Mouse (Mus musculus) kidney, embryonic 14.5 days (tissue): ENCODE measurements around the gene Acr. TPM values are rescaled to one million over a fixed set of nuclear protein-coding genes. Genes with fewer than 3 reads are reported as not detected.

Source experiments
- ATAC-seq: fragments of 200-750 bp; cut with Nextera tagmentation; 2 replicates; pipeline ENCODE4 v1.8.0; 2017; ENCODE audit warnings: moderate number of reproducible peaks, mild to moderate bottlenecking, moderate TSS enrichment, moderate library complexity; ENCODE audit not compliant: low FRiP score, low TSS enrichment
- H3K27ac ChIP-seq: fragments of 300-500 bp; sonication (generic); 2 replicates; pipeline ENCODE4 v1.5.1; 2014; ENCODE audit warnings: low read depth, mild to moderate bottlenecking, low read length, moderate library complexity, mixed read lengths
- H3K27me3 ChIP-seq: fragments of 300-500 bp; sonication (generic); 2 replicates; pipeline ENCODE4 v1.6.1; 2014; ENCODE audit warnings: mild to moderate bottlenecking, low read length; ENCODE audit not compliant: control insufficient read depth, insufficient read depth
- H3K36me3 ChIP-seq: fragments of 300-500 bp; sonication (generic); 2 replicates; pipeline ENCODE4 v1.6.1; 2014; ENCODE audit warnings: low read length, mixed read lengths; ENCODE audit not compliant: control insufficient read depth, insufficient read depth
- H3K4me1 ChIP-seq: fragments of 300-500 bp; sonication (generic); 2 replicates; pipeline ENCODE4 v1.6.1; 2014; ENCODE audit warnings: low read length, mixed read lengths; ENCODE audit not compliant: control insufficient read depth, insufficient read depth
- H3K4me2 ChIP-seq: fragments of 300-500 bp; sonication (generic); replicated peaks from 2 replicates; pipeline ENCODE4 v1.6.1; 2014; ENCODE audit warnings: low read depth, mild to moderate bottlenecking, low read length
- H3K4me3 ChIP-seq: fragments of 300-500 bp; sonication (generic); 2 replicates; pipeline ENCODE4 v1.5.1; 2014; ENCODE audit warnings: mild to moderate bottlenecking, low read length
- H3K9ac ChIP-seq: fragments of 300-500 bp; sonication (generic); 2 replicates; pipeline ENCODE4 v1.6.1; 2014; ENCODE audit warnings: low read depth, mild to moderate bottlenecking, low read length, moderate library complexity
- H3K9me3 ChIP-seq: fragments of 300-500 bp; sonication (generic); 2 replicates; pipeline ENCODE4 v1.6.1; 2016; ENCODE audit warnings: low read length; ENCODE audit not compliant: control insufficient read depth
- WGBS: fragments of 180-500 bp; shearing (Covaris S2); extraction: QIAGEN DNeasy Blood & Tissue Kit; methylation state at CpG from one replicate; pipeline ENCODE4 v1.1.7; 2014; 5-methylcytosine and 5-hydroxymethylcytosine counted together
- polyA plus RNA-seq: library from polyadenylated mRNA; unstranded; fragments of >200 nt; fragmentation: Nextera tagmentation; extraction: Ambion mirVana; gene quantifications from 2 replicates; pipeline ENCODE4 v1.2.1, GENCODE M21; 2014

The Acr gene
- polyA plus RNA-seq, 1 experiment from 2014 or later = 0.32 TPM

DNA sequence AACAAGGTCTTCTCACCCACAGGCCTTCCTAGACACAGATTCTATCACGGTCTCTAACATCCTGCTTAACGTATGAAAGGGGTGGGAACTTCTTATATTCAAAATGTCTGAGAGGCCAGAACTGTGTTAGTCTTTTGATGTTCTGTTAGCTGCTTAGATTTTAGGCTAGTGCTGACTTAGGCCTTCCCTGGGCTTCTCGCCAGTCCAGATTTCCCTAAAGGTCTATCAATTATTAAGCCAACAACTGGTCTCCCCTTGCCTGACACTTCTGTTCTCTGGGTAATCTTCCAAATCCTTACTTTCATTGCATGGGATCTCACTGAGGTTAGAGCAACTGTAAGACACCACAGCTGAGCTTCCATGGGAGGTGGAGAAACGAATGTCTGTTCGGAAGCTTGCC is 21.0 kb downstream of the Acr start:
- no peak overlapping the region for H3K27ac ChIP-seq
- no peaks in the 10 kb centered on the region for H3K9me3 ChIP-seq
- no peaks in the 10 kb centered on the region for H3K27me3 ChIP-seq
- no peak overlapping the region for H3K9ac ChIP-seq
- ATAC-seq = no peak
- H3K4me3 ChIP-seq = no peak overlapping the region
- 71% methylated on average over 5 of the region's 5 CpGs for WGBS
- no peak overlapping the region for H3K4me2 ChIP-seq
- peaks cover 8% of the 10 kb centered on the region; the same call in 1 of the 2 replicates for H3K4me1 ChIP-seq
- peaks cover 8% of the 10 kb centered on the region; the same call in 1 of the 2 replicates for H3K36me3 ChIP-seq

DNA sequence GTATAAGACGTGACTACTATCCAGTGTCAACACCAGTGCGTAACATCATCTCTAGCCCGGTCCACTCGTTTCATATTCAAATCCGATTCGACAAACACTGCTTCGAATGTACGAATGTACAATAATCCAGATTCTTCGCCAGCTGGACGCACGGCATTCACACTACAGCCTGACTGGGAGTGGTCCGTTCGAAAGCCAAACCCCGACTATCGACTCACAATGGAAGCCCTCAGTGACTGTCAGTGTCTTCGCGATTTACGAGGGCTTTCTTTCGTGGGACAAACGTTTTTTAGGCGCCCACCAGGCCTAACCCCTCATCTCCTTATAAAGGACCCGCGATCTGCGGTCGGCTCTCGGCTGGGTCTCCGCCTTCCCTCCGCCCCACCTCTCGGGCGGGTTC is 23.2 kb downstream of the Acr start:
- H3K36me3 ChIP-seq = peaks cover 8% of the 10 kb centered on the region; the same call in 1 of the 2 replicates
- H3K9me3 ChIP-seq = no peaks in the 10 kb centered on the region
- H3K27me3 ChIP-seq = no peaks in the 10 kb centered on the region
- peak overlapping the region; percentile 72 for H3K4me2 ChIP-seq
- peaks cover 8% of the 10 kb centered on the region; the same call in 1 of the 2 replicates for H3K4me1 ChIP-seq
- H3K27ac ChIP-seq = no peak overlapping the region
- H3K4me3 ChIP-seq = peak overlapping the region; percentile 93
- 2% methylated on average over 30 of the region's 30 CpGs for WGBS
- H3K9ac ChIP-seq = peak overlapping the region; percentile 70
- ATAC-seq = peak; percentile 40

DNA sequence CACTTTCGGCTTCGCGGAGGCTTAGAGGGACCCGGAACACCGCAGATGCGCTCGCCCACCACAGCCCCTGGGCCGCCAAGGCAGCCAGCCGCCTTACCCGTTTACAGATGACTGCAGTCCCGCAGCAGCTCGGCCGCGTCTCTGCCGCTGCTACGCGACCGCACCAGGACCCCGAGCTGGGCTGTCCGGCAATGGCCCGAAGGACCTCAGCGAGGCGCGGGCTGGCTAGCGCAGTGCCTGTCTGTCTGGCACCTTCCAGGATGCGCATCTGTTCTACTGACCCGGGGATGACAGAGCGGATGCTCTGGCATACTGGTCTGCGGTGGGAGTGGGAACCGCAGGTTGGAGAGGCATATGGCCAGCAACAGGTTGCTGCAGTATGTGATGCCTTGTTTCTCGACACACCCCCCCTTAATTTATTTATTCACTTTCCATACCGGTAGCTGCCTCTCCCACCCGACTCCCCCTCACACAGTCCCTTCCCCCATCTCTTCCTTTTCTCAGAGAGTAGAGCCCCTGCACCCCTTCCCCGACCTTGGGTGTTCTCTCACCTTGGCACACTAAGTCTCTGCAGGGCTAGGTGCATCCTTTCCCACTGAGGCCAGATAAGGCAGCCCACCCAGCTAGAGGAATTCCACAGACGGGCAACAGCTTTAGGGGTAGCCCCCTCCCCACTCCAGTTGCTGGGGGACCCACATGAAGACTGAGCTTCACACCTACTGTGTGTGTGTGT is 23.8 kb downstream of the Acr start, which contains the start of gene Rabl2:
TSS of gene Rabl2 (minus strand) at position 201 of the 733 bp plus-strand sequence.
- Histone ChIP-seq H3K27me3 (no peaks in the 10 kb centered on the region), H3K27ac (no peak within 1 kb of the TSS; the same call in 1 of the 2 replicates)
- under 1% methylated on average over 35 of the region's 35 CpGs for WGBS

DNA sequence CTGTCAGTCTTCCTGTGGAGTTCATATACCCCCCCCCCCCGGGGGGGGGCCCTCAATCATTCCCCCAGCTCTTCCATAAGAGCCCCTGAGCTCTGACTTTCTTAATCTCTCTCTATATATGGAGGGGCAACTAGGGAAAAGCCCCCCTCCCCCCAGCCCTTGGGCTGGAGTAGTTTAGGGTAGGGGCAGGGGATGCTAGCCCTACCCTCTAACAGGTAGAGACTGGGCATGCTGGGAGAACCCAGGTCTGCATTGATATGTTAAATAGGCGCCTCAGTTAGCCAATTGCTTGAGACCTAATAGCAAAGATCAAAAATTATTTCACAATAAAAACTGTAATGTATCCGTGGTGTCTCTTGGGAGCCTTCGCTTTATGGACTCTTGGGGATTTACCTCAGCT is 24.4 kb downstream of the Acr start:
- Histone ChIP-seq H3K9me3 (no peaks in the 10 kb centered on the region), H3K36me3 (peaks cover 4% of the 10 kb centered on the region; the same call in 1 of the 2 replicates), H3K4me1 (peaks cover 8% of the 10 kb centered on the region; the same call in 1 of the 2 replicates), H3K4me3 (peak overlapping the region; percentile 93; the same call in 1 of the 2 replicates), H3K9ac (no peak overlapping the region), H3K27me3 (no peaks in the 10 kb centered on the region), H3K27ac (no peak overlapping the region), H3K4me2 (peak overlapping the region; percentile 72)
- WGBS = 43% methylated on average over 4 of the region's 4 CpGs
- ATAC-seq = peak; percentile 43

More for the DNA sequence above, 23.8 kb downstream of the Acr start, which contains the start of gene Rabl2:
- H3K4me1 ChIP-seq = peaks cover 8% of the 10 kb centered on the region; the same call in 1 of the 2 replicates
- peaks cover 5% of the 10 kb centered on the region; the same call in 1 of the 2 replicates for H3K36me3 ChIP-seq
- H3K9ac ChIP-seq = peak within 1 kb of the TSS; percentile 70
- no peaks in the 10 kb centered on the region for H3K9me3 ChIP-seq
- H3K4me3 ChIP-seq = peak within 1 kb of the TSS; percentile 93
- peak within 1 kb of the TSS; percentile 72 for H3K4me2 ChIP-seq
- peak; percentile 95 for ATAC-seq

GRCm38 (mm10) chr15:89605822-89606570 is 37.9 kb downstream of the Acr start:
- no peak overlapping the region for H3K27ac ChIP-seq
- H3K27me3 ChIP-seq = no peaks in the 10 kb centered on the region
- 80% methylated on average over 12 of the region's 12 CpGs for WGBS
- H3K9me3 ChIP-seq = no peaks in the 10 kb centered on the region
- no peak for ATAC-seq
- H3K4me2 ChIP-seq = no peak overlapping the region
- no peak overlapping the region for H3K9ac ChIP-seq
- no peaks in the 10 kb centered on the region for H3K4me1 ChIP-seq
- H3K4me3 ChIP-seq = no peak overlapping the region
- no peaks in the 10 kb centered on the region for H3K36me3 ChIP-seq

DNA sequence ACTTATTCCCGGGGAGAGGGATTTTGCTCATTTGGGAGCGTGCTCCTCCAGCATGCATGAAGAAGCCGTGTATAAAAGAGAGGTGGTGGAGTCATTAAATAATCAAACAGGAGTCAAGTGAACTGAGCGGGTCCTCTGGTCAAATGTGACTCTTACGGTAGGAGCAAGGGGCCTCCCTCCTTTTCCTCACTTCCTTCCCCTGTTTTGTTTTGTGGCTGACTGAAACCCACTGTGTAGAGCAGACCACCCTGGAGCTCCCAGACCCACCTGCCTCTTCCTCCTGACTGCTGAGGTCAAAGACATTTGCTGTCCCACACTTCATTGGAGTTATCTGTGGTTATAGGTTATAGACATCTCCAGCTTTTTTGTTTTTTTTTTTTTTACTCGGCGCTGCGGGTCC is 39.4 kb downstream of the Acr start:
- ATAC-seq = no peak
- no peaks in the 10 kb centered on the region for H3K36me3 ChIP-seq
- no peak overlapping the region for H3K9ac ChIP-seq
- H3K4me1 ChIP-seq = no peaks in the 10 kb centered on the region
- H3K27me3 ChIP-seq = no peaks in the 10 kb centered on the region
- H3K4me2 ChIP-seq = no peak overlapping the region
- H3K4me3 ChIP-seq = no peak overlapping the region
- H3K9me3 ChIP-seq = no peaks in the 10 kb centered on the region
- WGBS = 84% methylated on average over 8 of the region's 8 CpGs
- H3K27ac ChIP-seq = no peak overlapping the region

DNA sequence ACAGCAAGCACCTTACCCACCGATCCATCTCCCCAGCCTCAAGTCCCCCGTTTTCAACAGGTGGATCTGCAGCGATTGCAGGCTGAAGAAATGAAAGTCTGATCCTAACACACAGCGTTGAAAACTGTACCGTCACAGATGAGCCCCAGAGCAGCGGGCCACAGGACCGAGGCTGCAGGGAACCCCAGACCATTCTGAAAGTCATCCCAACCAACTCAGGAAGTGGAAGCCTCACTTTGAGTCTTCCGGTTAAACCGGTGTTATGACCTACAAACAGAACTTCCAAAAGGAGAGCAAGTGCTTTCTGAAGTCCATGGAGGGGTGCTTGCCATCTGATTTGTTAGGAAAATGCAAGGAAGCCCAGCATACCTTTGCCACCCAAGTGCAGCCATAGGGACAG is 39.8 kb downstream of the Acr start:
- Histone ChIP-seq H3K9ac (no peak overlapping the region), H3K9me3 (no peaks in the 10 kb centered on the region), H3K4me1 (no peaks in the 10 kb centered on the region), H3K4me2 (no peak overlapping the region), H3K36me3 (no peaks in the 10 kb centered on the region), H3K27me3 (no peaks in the 10 kb centered on the region), H3K4me3 (no peak overlapping the region), H3K27ac (no peak overlapping the region)
- ATAC-seq = no peak
- WGBS = 85% methylated on average over 9 of the region's 9 CpGs

- 80% methylated on average over 12 of the region's 12 CpGs for WGBS
- peak; percentile 78; the same call in 1 of the 2 replicates for ATAC-seq
- H3K9me3 ChIP-seq = no peaks in the 10 kb centered on the region
- H3K27me3 ChIP-seq = no peaks in the 10 kb centered on the region
- H3K4me3 ChIP-seq = no peak overlapping the region
- no peak overlapping the region for H3K9ac ChIP-seq
- H3K27ac ChIP-seq = no peak overlapping the region
- H3K36me3 ChIP-seq = no peaks in the 10 kb centered on the region
- no peak overlapping the region for H3K4me2 ChIP-seq
- no peaks in the 10 kb centered on the region for H3K4me1 ChIP-seq
Observed at GRCm38 (mm10) chr15:89622312-89622958, 54.3 kb downstream of the Acr start.
